Mouse (Mus musculus) embryonic facial prominence, embryonic 12.5 days (tissue): ENCODE data around the gene Fxr1. TPM values are rescaled to one million over a fixed set of nuclear protein-coding genes. Genes with fewer than 3 reads are reported as not detected.

Experiments
- ATAC-seq: fragments of 200-750 bp; cut with Nextera tagmentation; 2 replicates; pipeline ENCODE4 v1.8.0; 2017; ENCODE audit not compliant: insufficient number of reproducible peaks, insufficient read depth, low FRiP score, low TSS enrichment
- H3K27ac ChIP-seq: fragments of 300-500 bp; sonication (generic); 2 replicates; pipeline ENCODE4 v1.5.1; 2016; ENCODE audit warnings: mild to moderate bottlenecking
- H3K27me3 ChIP-seq: fragments of 300-500 bp; sonication (generic); 2 replicates; pipeline ENCODE4 v1.6.1; 2016; ENCODE audit warnings: mild to moderate bottlenecking, moderate library complexity
- H3K36me3 ChIP-seq: fragments of 300-500 bp; sonication (generic); 2 replicates; pipeline ENCODE4 v1.6.1; 2016; ENCODE audit warnings: mild to moderate bottlenecking
- H3K4me1 ChIP-seq: fragments of 300-500 bp; sonication (generic); 2 replicates; pipeline ENCODE4 v1.6.1; 2016
- H3K4me2 ChIP-seq: fragments of 300-500 bp; sonication (generic); replicated peaks from 2 replicates; pipeline ENCODE4 v1.6.1; 2016; ENCODE audit warnings: mild to moderate bottlenecking, moderate library complexity
- H3K4me3 ChIP-seq: fragments of 300-500 bp; sonication (generic); 2 replicates; pipeline ENCODE4 v1.5.1; 2016; ENCODE audit warnings: mild to moderate bottlenecking
- H3K9ac ChIP-seq: fragments of 300-500 bp; sonication (generic); 2 replicates; pipeline ENCODE4 v1.6.1; 2016; ENCODE audit warnings: mild to moderate bottlenecking, moderate library complexity
- H3K9me3 ChIP-seq: fragments of 300-500 bp; sonication (generic); 2 replicates; pipeline ENCODE4 v1.6.1; 2016; ENCODE audit warnings: mild to moderate bottlenecking, moderate library complexity
- WGBS: fragments of 180-500 bp; shearing (Covaris S2); methylation state at CpG from one replicate; pipeline ENCODE4 v1.1.7; 2016; 5-methylcytosine and 5-hydroxymethylcytosine counted together
- polyA plus RNA-seq: library from polyadenylated mRNA; unstranded; fragments of >200 nt; fragmentation: Nextera tagmentation; extraction: Ambion mirVana; gene quantifications from 2 replicates; pipeline ENCODE4 v1.2.1, GENCODE M21; 2016

Gene Fxr1
- polyA plus RNA-seq, 1 experiment from 2014 or later, result 69.2 TPM

GRCm38 (mm10) chr3:34007611-34008010 lies 12.1 kb upstream of the Fxr1 start:
- H3K4me2 ChIP-seq, result no peak overlapping the region
- H3K36me3 ChIP-seq, result no peaks in the 10 kb centered on the region
- H3K9me3 ChIP-seq, result no peaks in the 10 kb centered on the region
- H3K27me3 ChIP-seq, result no peaks in the 10 kb centered on the region
- WGBS, result 56% methylated on average over 4 of the region's 4 CpGs
- no peak overlapping the region for H3K27ac ChIP-seq
- H3K4me3 ChIP-seq, result no peak overlapping the region
- no peak overlapping the region for H3K9ac ChIP-seq
- H3K4me1 ChIP-seq, result no peaks in the 10 kb centered on the region
- no peak for ATAC-seq

GRCm38 (mm10) chr3:34008191-34008590 lies 11.6 kb upstream of the Fxr1 start:
- H3K9ac ChIP-seq, result no peak overlapping the region
- no peaks in the 10 kb centered on the region for H3K36me3 ChIP-seq
- WGBS, result 50% methylated on average over 6 of the region's 6 CpGs
- H3K4me3 ChIP-seq, result no peak overlapping the region
- no peaks in the 10 kb centered on the region for H3K4me1 ChIP-seq
- H3K27ac ChIP-seq, result no peak overlapping the region
- no peak overlapping the region for H3K4me2 ChIP-seq
- ATAC-seq, result no peak
- H3K9me3 ChIP-seq, result no peaks in the 10 kb centered on the region
- no peaks in the 10 kb centered on the region for H3K27me3 ChIP-seq

- Histone ChIP-seq H3K4me3 (peak overlapping the region; percentile 91), H3K27me3 (no peaks in the 10 kb centered on the region), H3K4me1 (peaks cover 3% of the 10 kb centered on the region; the same call in 1 of the 2 replicates), H3K36me3 (no peaks in the 10 kb centered on the region), H3K9me3 (no peaks in the 10 kb centered on the region), H3K9ac (peak overlapping the region; percentile 100), H3K27ac (peak overlapping the region; percentile 95), H3K4me2 (peak overlapping the region; percentile 65)
- no peak; the same call in none of the 2 replicates for ATAC-seq
- WGBS, result under 1% methylated on average over 42 of the region's 70 CpGs
These were observed 877 bp downstream of the Fxr1 start for GRCm38 (mm10) chr3:34020382-34021258.

DNA sequence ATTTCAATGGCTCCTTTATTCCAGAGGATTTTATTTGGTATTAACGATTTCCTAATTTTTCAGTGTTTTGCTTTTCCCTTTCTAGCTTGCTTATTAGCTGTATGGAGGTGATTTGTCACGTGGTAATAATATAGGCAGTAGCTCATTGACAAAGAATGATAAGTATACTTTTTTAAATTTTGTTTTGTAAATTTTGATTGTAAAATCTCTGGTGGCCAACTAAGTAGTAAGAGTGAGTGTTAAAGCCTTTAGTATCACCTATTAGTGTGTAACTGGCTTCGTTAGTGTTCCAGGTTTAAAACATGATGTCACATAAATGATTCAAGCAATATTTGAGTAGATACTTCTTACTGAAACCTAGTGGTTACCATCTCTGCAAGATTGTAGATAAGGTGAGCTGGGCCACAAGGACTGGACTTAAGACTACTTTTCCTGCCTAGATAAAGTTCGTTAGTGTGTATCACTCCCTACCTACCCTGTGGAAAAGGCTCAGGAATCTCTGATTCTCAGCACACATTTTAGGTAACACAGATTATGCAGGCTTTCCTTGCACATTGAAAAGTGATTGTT lies 1.6 kb downstream of the Fxr1 start:
- WGBS, result 68% methylated on average over 4 of the region's 4 CpGs
- H3K4me2 ChIP-seq, result peak overlapping the region; percentile 65
- H3K27ac ChIP-seq, result no peak overlapping the region
- H3K36me3 ChIP-seq, result no peaks in the 10 kb centered on the region
- no peak for ATAC-seq
- no peaks in the 10 kb centered on the region for H3K9me3 ChIP-seq
- no peaks in the 10 kb centered on the region for H3K27me3 ChIP-seq
- peaks cover 3% of the 10 kb centered on the region; the same call in 1 of the 2 replicates for H3K4me1 ChIP-seq
- H3K9ac ChIP-seq, result peak overlapping the region; percentile 100; the same call in 1 of the 2 replicates
- H3K4me3 ChIP-seq, result peak overlapping the region; percentile 91

DNA sequence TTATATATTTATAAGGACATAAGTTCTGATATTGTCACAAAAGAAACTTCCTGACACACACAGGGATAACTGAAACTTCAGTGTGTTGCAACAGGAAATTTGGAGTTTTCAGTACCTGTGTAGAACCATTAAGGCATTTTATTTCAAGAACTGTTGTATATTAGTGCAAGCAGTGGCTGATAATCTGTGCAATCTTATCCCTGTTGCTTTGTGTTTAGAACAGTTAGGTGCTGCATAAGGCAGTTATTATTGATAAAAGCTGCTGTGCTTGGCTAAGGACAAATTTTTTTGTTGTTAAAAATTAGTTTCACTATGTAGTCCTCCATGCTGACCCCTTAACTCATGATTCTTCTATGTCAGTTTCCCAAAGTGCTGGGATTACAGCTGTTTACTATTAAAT lies 9.2 kb downstream of the Fxr1 start:
- H3K9me3 ChIP-seq, result no peaks in the 10 kb centered on the region
- no peak overlapping the region for H3K9ac ChIP-seq
- H3K27me3 ChIP-seq, result no peaks in the 10 kb centered on the region
- H3K4me1 ChIP-seq, result peaks cover under 1% of the 10 kb centered on the region; the same call in 1 of the 2 replicates
- no peak overlapping the region for H3K4me3 ChIP-seq
- no peaks in the 10 kb centered on the region for H3K36me3 ChIP-seq
- H3K4me2 ChIP-seq, result no peak overlapping the region
- H3K27ac ChIP-seq, result no peak overlapping the region
- ATAC-seq, result no peak

GRCm38 (mm10) chr3:34030601-34031000 lies 10.9 kb downstream of the Fxr1 start:
- no peaks in the 10 kb centered on the region for H3K9me3 ChIP-seq
- no peaks in the 10 kb centered on the region for H3K36me3 ChIP-seq
- H3K9ac ChIP-seq, result no peak overlapping the region
- H3K27ac ChIP-seq, result no peak overlapping the region
- H3K27me3 ChIP-seq, result no peaks in the 10 kb centered on the region
- no peak overlapping the region for H3K4me2 ChIP-seq
- 82% methylated on average over 3 of the region's 3 CpGs for WGBS
- no peak for ATAC-seq
- peaks cover 8% of the 10 kb centered on the region; the same call in 1 of the 2 replicates for H3K4me1 ChIP-seq
- H3K4me3 ChIP-seq, result no peak overlapping the region

- Histone ChIP-seq H3K9ac (no peak overlapping the region), H3K27me3 (no peaks in the 10 kb centered on the region), H3K4me1 (peaks cover 13% of the 10 kb centered on the region; the same call in 1 of the 2 replicates), H3K9me3 (no peaks in the 10 kb centered on the region), H3K4me3 (no peak overlapping the region), H3K27ac (no peak overlapping the region), H3K36me3 (no peaks in the 10 kb centered on the region), H3K4me2 (no peak overlapping the region)
- ATAC-seq, result no peak
- 79% methylated on average over 3 of the region's 3 CpGs for WGBS
These were observed 14.1 kb downstream of the Fxr1 start for GRCm38 (mm10) chr3:34033720-34034364.

- Histone ChIP-seq H3K27me3 (no peaks in the 10 kb centered on the region), H3K4me2 (no peak overlapping the region), H3K27ac (no peak overlapping the region), H3K4me1 (peaks cover 13% of the 10 kb centered on the region; the same call in 1 of the 2 replicates), H3K9ac (no peak overlapping the region), H3K36me3 (no peaks in the 10 kb centered on the region), H3K4me3 (no peak overlapping the region), H3K9me3 (no peaks in the 10 kb centered on the region)
- ATAC-seq, result no peak
- 86% methylated on average over 1 of the region's 1 CpGs for WGBS
These were observed 15.1 kb downstream of the Fxr1 start for GRCm38 (mm10) chr3:34034803-34035202.

DNA sequence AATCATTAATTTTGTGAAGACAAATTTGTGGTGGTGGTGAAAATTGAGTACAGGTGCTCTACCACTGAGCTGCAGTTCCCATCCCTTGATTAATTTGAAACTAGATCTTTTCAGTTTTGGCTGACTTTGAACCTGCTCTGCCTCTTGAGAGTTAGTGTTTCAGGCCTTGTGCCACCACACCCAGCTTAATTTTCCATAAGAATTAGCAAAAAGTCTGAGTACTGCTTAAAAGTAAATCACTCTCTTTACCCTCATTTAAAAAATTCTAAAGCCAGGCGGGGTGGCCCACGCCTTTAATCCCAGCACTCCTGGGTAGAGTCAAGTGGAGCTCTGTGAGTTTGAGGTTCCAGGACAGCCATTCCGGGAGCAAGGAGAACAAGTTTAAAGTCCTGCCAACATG lies 16.0 kb downstream of the Fxr1 start:
- H3K4me2 ChIP-seq, result no peak overlapping the region
- H3K27ac ChIP-seq, result no peak overlapping the region
- no peak overlapping the region for H3K4me3 ChIP-seq
- no peaks in the 10 kb centered on the region for H3K27me3 ChIP-seq
- H3K36me3 ChIP-seq, result no peaks in the 10 kb centered on the region
- no peak overlapping the region for H3K9ac ChIP-seq
- 83% methylated on average over 3 of the region's 3 CpGs for WGBS
- ATAC-seq, result no peak
- H3K9me3 ChIP-seq, result no peaks in the 10 kb centered on the region
- peaks cover 13% of the 10 kb centered on the region; the same call in 1 of the 2 replicates for H3K4me1 ChIP-seq

DNA sequence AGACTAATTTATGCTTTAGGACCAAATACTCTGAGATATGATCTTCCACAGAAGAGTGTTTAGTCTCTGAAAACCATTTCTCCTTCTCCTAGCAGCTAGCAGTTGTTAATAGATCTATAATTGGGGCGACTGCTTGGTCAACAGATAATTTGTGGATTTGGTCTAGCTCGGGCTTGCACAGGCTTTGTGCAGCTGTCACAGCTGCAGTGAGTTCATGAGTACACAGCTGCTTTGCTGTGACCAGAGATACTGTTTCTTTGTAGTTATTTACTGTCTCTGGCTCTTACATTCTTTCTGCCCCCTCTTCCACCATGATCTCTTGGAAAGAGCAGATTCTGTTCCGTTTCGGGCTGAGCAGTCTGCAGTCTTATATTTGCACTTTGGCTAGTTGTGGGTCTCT lies 22.2 kb downstream of the Fxr1 start:
- Histone ChIP-seq H3K36me3 (peaks cover 26% of the 10 kb centered on the region), H3K9me3 (no peaks in the 10 kb centered on the region), H3K4me2 (no peak overlapping the region), H3K27me3 (no peaks in the 10 kb centered on the region), H3K4me3 (no peak overlapping the region), H3K4me1 (peaks cover 3% of the 10 kb centered on the region; the same call in 1 of the 2 replicates), H3K9ac (no peak overlapping the region), H3K27ac (no peak overlapping the region)
- no peak for ATAC-seq
- 89% methylated on average over 4 of the region's 4 CpGs for WGBS

DNA sequence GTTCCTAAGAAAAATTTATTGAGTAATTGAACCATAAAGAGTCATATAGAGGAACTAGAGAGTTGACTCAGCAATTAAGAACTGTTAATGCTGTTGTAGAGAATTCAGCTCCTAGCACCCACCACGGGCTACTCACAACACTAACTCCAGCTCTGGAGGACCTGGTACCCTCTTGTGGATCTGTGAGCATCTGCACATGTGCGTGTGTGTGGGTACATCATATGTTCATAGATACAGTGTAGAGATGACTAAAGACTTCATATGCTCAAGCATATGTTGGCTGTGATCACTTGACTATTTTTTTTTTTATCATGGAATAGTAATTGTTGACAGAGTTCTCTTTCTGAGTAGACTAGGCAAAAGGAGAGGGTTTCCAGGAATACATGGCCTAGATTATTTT lies 42.6 kb downstream of the Fxr1 start:
- ATAC-seq, result no peak
- Histone ChIP-seq H3K36me3 (peaks cover 40% of the 10 kb centered on the region), H3K9ac (no peak overlapping the region), H3K27me3 (no peaks in the 10 kb centered on the region), H3K9me3 (no peaks in the 10 kb centered on the region), H3K27ac (no peak overlapping the region), H3K4me2 (no peak overlapping the region), H3K4me3 (no peak overlapping the region), H3K4me1 (no peaks in the 10 kb centered on the region)
- 86% methylated on average over 2 of the region's 2 CpGs for whole genome bisulfite sequencing
